Mouse (Mus musculus): Measurements from ENCODE around the gene Btbd9. TPM values are rescaled to one million over a fixed set of nuclear protein-coding genes. Genes with fewer than 3 reads are reported as not detected.
"Not testable (repeated sequence)": the region's sequence is repeated elsewhere in the genome, so short reads cannot be mapped to it uniquely, and the experiment has no call there.

Gene Btbd9
- 43.5 and 50.2 TPM in 2 replicates for polyA plus RNA-seq (2012; rRNA removed)

DNA sequence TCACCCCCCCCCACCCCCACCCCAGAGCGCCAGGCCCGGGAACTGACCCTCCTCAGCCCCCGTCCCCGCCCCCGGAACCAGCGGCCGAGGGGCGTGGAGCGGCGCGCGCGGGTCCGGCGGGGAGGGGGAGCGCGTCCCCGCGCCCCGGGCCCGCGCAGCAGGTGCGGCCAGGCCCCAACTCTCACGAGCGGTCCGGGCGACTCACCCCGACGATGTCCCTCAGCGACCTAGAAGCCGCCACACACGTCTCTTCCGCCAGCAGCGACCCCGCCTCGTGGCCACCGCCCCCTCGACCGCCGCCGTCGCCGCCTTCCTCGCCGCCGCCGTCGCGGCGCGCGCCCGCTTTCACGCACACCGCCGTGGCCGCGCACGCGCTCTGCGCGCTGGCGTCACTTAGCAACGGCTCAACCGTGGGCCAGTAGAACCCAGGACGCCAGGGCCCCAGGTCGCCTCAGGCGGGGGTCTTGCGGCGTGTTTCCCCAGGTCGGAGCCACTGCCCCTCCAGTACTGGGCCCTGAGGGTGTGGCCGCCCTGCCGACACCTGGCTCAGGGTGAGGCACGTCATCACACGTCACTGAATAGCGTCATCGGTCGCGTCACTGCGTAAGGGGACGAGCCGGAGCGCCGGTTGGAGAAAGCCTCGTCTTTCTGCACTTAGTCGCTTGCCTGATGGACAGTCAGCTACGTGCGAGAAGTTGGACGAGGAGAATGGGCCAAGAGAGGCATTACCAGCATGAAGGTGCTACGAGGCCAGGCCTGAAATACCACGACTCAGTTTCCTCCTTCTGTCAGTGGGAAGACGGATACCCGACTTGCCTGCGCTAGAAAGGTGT is at the start of gene Btbd9:
TSS of gene Btbd9 (minus strand) at position 548 of the 833 bp plus-strand sequence.
- no peak for TF ChIP-seq CTCF (IDR thresholded peaks at IDR 0.05; ENCODE audit: extremely low read depth, insufficient read depth, low read length)
- TF ChIP-seq POLR2A (IDR thresholded peaks at IDR 0.05; ENCODE audit: extremely low read depth, insufficient read depth, low read length) = peak; percentile 97
- Histone ChIP-seq H3K27ac (ENCODE audit: insufficient read depth, low read length) (peak within 1 kb of the TSS; percentile 99), H3K4me3 (ENCODE audit: insufficient read depth, low read length) (peak within 1 kb of the TSS; percentile 61), H3K4me1 (ENCODE audit: control insufficient read depth, insufficient read depth, low read length) (peaks cover 6% of the 10 kb centered on the region)

DNA sequence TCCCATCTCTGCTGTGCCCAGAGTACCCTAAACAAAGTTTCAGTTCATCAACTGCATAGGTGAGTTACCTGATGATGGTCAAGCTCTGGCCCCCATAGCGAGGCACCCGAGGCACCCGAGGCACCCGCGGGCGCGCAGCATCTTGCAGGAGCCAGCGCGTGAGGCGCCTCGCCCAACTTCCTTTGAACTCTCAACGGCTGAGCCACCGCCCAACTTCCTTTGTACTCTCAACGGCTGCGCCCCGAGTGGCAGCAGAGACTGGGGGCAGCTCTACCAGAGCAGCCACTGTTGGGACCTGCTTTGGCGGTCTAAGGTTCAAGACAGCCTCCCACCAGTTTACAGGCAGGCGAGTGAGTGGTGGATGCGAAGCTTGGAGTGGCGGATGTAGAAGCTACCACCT is 47.8 kb upstream of the Btbd9 start, which contains the start of gene Dnah8:
TSS of gene Dnah8 (plus strand) at position 223 of the 400 bp plus-strand sequence.
- not testable (repeated sequence) for H3K4me3 ChIP-seq (ENCODE audit: insufficient read depth, low read length); H3K4me1 ChIP-seq (ENCODE audit: control insufficient read depth, insufficient read depth, low read length); H3K27ac ChIP-seq (ENCODE audit: insufficient read depth, low read length)

DNA sequence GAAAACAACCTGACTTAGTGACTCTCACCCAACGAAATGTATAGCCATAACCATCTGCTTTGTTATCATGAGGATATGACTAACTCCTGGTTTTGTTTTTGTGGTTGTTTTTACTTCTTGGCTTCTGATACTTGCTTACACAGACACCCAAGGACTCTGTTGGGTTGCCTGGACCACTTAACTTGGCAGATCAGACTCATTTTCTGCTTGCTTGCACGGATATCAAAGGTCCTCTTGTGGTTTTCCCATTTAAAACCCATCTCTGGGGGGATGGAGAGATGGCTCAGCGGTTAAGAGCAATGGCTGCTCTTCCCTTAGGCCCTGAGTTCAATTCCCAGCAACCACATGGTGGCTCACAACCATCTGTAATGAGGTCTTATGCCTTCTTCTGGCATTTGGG is 46.9 kb upstream of the Btbd9 start:
- H3K27ac ChIP-seq (ENCODE audit: insufficient read depth, low read length) = no peak overlapping the region
- no peak for TF ChIP-seq POLR2A (IDR thresholded peaks at IDR 0.05; ENCODE audit: extremely low read depth, insufficient read depth, low read length)
- no peak overlapping the region for H3K4me3 ChIP-seq (ENCODE audit: insufficient read depth, low read length)
- no peaks in the 10 kb centered on the region for H3K4me1 ChIP-seq (ENCODE audit: control insufficient read depth, insufficient read depth, low read length)

DNA sequence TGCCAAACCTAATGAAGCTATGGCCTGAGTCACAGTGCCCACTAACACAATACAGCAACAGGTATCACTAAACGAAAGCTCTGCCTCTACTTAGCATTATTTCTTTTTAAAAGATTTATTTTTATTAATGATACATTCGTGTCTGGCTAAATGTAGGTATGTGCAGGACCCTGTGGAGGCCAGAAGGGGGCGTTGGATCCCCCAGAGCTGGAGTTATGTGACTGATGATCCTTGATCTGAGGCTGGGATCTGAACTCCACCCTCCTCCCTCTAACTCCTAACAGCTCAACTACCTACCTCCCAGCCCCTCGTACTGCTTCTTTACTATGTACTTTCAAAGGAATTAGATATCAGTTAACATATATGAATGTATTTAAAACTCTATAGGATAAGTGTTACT is 45.2 kb upstream of the Btbd9 start:
- no peak for TF ChIP-seq CTCF (IDR thresholded peaks at IDR 0.05; ENCODE audit: extremely low read depth, insufficient read depth, low read length)
- no peak for TF ChIP-seq POLR2A (IDR thresholded peaks at IDR 0.05; ENCODE audit: extremely low read depth, insufficient read depth, low read length)
- no peaks in the 10 kb centered on the region for H3K4me1 ChIP-seq (ENCODE audit: control insufficient read depth, insufficient read depth, low read length)
- no peak overlapping the region for H3K27ac ChIP-seq (ENCODE audit: insufficient read depth, low read length)
- no peak overlapping the region for H3K4me3 ChIP-seq (ENCODE audit: insufficient read depth, low read length)

DNA sequence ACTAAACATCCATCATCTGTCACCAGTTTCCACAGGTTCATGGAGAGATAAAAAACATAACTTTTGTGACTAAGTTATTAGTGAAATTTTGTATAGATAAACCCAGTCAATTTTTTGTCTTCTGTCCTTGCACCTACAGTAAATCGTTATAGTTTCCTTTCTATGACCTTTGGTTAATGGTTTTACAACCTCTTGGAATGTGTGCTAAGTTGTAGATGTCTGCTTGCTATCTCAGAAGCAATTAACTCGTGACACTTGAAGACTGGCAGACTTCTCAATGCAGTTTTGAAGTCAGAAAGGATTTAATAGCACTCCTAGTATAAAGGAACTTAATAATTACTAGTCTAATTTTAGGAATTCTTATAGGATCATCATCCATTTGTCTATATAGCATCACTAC is 44.3 kb upstream of the Btbd9 start:
- no peak overlapping the region for H3K27ac ChIP-seq (ENCODE audit: insufficient read depth, low read length)
- no peak overlapping the region for H3K4me3 ChIP-seq (ENCODE audit: insufficient read depth, low read length)
- H3K4me1 ChIP-seq (ENCODE audit: control insufficient read depth, insufficient read depth, low read length) = no peaks in the 10 kb centered on the region
- TF ChIP-seq CTCF (IDR thresholded peaks at IDR 0.05; ENCODE audit: extremely low read depth, insufficient read depth, low read length) (no peak), POLR2A (IDR thresholded peaks at IDR 0.05; ENCODE audit: extremely low read depth, insufficient read depth, low read length) (no peak)

DNA sequence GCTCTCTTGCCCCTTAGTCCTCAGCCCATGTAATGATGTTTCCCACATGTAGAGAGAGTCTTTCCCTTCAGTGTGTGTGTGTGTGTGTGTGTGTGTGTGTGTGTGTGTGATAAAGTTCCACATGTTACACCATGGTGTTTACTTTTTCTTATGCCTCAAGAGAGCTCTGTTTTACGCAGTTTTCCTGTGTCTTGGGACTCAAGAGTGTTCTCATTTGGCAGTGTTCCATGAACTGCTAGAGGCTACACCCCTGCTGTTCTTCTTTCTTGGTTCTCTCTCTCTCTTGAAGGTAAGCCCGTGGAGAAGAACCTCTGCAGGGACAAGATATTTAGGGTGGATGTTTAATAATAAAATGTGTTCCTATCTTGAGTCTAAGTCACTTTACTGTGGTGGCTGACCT is 42.9 kb upstream of the Btbd9 start:
- Histone ChIP-seq H3K27ac (ENCODE audit: insufficient read depth, low read length) (no peak overlapping the region), H3K4me3 (ENCODE audit: insufficient read depth, low read length) (no peak overlapping the region), H3K4me1 (ENCODE audit: control insufficient read depth, insufficient read depth, low read length) (no peaks in the 10 kb centered on the region)
- TF ChIP-seq CTCF (IDR thresholded peaks at IDR 0.05; ENCODE audit: extremely low read depth, insufficient read depth, low read length) = no peak

DNA sequence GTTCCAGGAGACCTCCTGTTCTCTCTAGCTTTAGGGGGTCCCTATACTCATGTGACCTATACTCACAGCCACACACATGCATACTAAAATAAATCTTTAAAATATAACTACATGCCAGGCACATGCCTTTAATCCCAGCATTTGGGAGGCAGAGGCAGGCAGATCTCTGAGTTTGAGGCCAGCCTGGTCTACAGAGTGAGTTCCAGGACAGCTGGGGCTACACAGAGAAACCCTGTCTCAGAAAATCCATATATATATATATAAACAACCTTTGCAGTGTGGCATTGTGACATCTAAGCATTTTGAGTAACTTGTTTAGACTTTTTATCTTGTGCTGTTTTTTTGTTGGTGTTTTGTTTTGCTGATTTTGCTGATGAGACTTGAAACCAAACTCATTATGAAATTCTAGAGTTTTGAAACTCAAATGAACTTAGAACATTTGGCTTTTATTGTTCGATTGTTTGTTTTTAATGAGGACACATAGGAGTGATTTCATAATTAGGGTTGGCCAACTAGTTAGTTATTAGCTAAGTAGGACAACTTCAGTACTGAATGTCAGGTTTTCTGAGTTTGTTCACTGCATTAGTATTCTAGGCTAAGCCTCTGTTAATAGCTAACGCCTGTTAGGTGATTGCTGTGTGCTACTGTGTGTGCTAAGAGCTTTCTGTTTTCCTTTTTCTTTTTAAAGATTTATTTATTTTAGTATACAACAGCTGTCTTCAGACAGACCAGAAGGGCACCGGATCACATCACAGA is 42.0 kb upstream of the Btbd9 start:
- Histone ChIP-seq H3K4me1 (ENCODE audit: control insufficient read depth, insufficient read depth, low read length) (no peaks in the 10 kb centered on the region), H3K4me3 (ENCODE audit: insufficient read depth, low read length) (no peak overlapping the region), H3K27ac (ENCODE audit: insufficient read depth, low read length) (no peak overlapping the region)
- TF ChIP-seq POLR2A (IDR thresholded peaks at IDR 0.05; ENCODE audit: extremely low read depth, insufficient read depth, low read length) (no peak), CTCF (IDR thresholded peaks at IDR 0.05; ENCODE audit: extremely low read depth, insufficient read depth, low read length) (no peak)

DNA sequence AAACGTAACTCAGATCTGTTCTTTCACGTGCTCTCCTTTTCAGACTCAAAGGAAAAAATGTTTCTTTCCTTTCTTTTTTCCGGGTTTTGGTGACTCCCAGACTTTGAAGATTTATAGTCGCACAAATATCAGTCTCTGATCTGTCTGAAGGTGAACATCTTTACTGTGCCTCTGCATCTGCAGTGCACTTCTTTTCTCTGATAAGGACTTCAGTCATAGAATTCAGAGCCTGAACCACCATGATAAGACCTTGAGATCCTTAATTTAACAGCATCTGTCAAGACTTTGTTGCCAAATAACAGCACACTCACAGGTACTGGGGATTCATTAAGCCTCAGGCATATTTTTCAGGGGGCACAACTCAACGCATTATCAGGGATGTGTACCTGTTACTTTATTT is 39.9 kb upstream of the Btbd9 start:
- H3K4me3 ChIP-seq (ENCODE audit: insufficient read depth, low read length) = no peak overlapping the region
- H3K27ac ChIP-seq (ENCODE audit: insufficient read depth, low read length) = no peak overlapping the region
- peaks cover 3% of the 10 kb centered on the region; the same call in 1 of the 2 replicates for H3K4me1 ChIP-seq (ENCODE audit: control insufficient read depth, insufficient read depth, low read length)
- TF ChIP-seq POLR2A (IDR thresholded peaks at IDR 0.05; ENCODE audit: extremely low read depth, insufficient read depth, low read length) = no peak
- no peak for TF ChIP-seq CTCF (IDR thresholded peaks at IDR 0.05; ENCODE audit: extremely low read depth, insufficient read depth, low read length)

DNA sequence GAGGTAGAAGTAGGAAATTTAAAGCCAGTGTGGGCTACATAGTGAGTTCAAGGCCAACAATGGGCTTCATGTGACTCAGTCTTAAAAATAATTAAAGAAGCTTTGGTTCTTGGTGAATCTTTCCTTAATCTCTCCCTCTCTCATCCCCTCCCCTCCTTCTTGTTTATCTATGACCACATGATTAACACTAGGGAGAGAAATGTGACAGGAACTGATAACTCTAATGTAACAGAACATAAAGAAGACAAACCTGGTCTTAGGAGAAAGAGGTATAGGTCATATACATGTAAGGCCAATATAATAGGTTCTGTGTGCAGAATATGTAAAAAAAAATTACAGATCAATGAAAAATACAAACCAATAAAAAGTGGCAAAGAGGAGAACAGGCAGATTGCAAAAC is 37.1 kb upstream of the Btbd9 start:
- no peak for TF ChIP-seq CTCF (IDR thresholded peaks at IDR 0.05; ENCODE audit: extremely low read depth, insufficient read depth, low read length)
- Histone ChIP-seq H3K4me1 (ENCODE audit: control insufficient read depth, insufficient read depth, low read length) (peaks cover 9% of the 10 kb centered on the region), H3K27ac (ENCODE audit: insufficient read depth, low read length) (no peak overlapping the region), H3K4me3 (ENCODE audit: insufficient read depth, low read length) (no peak overlapping the region)
